9 mouse cellular contexts compared by ENCODE assay signal in genomic region chr10:49788381-49788906, GRCm38 (mm10). TPM values are rescaled to one million over a fixed set of nuclear protein-coding genes. Genes with fewer than 3 reads are reported as not detected.
DNase-seq lines count a peak whose midpoint lies in the region; ATAC-seq lines count a peak whose summit lies in the region.
"Had no signal": no experiment of that assay in that cellular context is flagged by ENCODE, and none has a peak within 500 bp of the region (broad histone marks: within the 10 kb centered on the region; RNA-seq: fewer than 3 reads in every experiment).

TSS of gene Grik2 (minus strand) at chr10:49788766.

- no peak within 1 kb of the TSS for H3K27ac ChIP-seq in intestine, embryonic 15.5 days
- H3K27ac ChIP-seq in limb, embryonic 13.5 days = no peak within 1 kb of the TSS
- H3K27ac ChIP-seq in neural tube, embryonic 13.5 days (replicated peaks) = peak within 1 kb of the TSS; percentile 95

- peak within 1 kb of the TSS; percentile 46 for H3K9ac ChIP-seq in intestine, embryonic 15.5 days
- H3K9ac ChIP-seq in limb, embryonic 13.5 days = peak within 1 kb of the TSS; percentile 64
- peak within 1 kb of the TSS; percentile 91 for H3K9ac ChIP-seq in neural tube, embryonic 13.5 days

- peak within 1 kb of the TSS; percentile 58 for H3K4me3 ChIP-seq in intestine, embryonic 15.5 days (replicated peaks)
- H3K4me3 ChIP-seq in limb, embryonic 13.5 days = peak within 1 kb of the TSS; percentile 62
- peak within 1 kb of the TSS; percentile 86 for H3K4me3 ChIP-seq in neural tube, embryonic 13.5 days

- H3K4me1 ChIP-seq in intestine, embryonic 15.5 days (replicated peaks) = 0 out of 2 replicates have a peak, but pooled peaks cover 8% of the 10 kb centered on the region
- peaks cover 23% of the 10 kb centered on the region for H3K4me1 ChIP-seq in limb, embryonic 13.5 days
- H3K4me1 ChIP-seq in neural tube, embryonic 13.5 days (replicated peaks) = peaks cover 33% of the 10 kb centered on the region

- intact Hi-C loops in heart, postnatal 25 days (cut with DNase I) = no loop called here

- H3K36me3 ChIP-seq in intestine, embryonic 15.5 days = no peaks in the 10 kb centered on the region
- no peaks in the 10 kb centered on the region for H3K36me3 ChIP-seq in limb, embryonic 13.5 days
- H3K36me3 ChIP-seq in neural tube, embryonic 13.5 days = no peaks in the 10 kb centered on the region

- peak within 1 kb of the TSS; percentile 97 for H3K4me2 ChIP-seq in intestine, embryonic 15.5 days (replicated peaks)
- peak within 1 kb of the TSS; percentile 95 for H3K4me2 ChIP-seq in limb, embryonic 13.5 days (replicated peaks)
- peak within 1 kb of the TSS; percentile 69 for H3K4me2 ChIP-seq in neural tube, embryonic 13.5 days

- peaks cover 12% of the 10 kb centered on the region; the same call in 1 of the 2 replicates for H3K27me3 ChIP-seq in intestine, embryonic 15.5 days (replicated peaks)
- peaks cover 34% of the 10 kb centered on the region for H3K27me3 ChIP-seq in limb, embryonic 13.5 days
- no peaks in the 10 kb centered on the region for H3K27me3 ChIP-seq in neural tube, embryonic 13.5 days
- H3K27me3 ChIP-seq: CH12.LX had no signal

- under 1% methylated on average over 41 of the region's 41 CpGs for WGBS in intestine, embryonic 15.5 days
- WGBS in limb, embryonic 13.5 days = under 1% methylated on average over 41 of the region's 41 CpGs
- WGBS in neural tube, embryonic 13.5 days = 0% methylated on average over 41 of the region's 41 CpGs

- no peaks in the 10 kb centered on the region for H3K9me3 ChIP-seq in intestine, embryonic 15.5 days
- no peaks in the 10 kb centered on the region for H3K9me3 ChIP-seq in limb, embryonic 13.5 days
- H3K9me3 ChIP-seq in neural tube, embryonic 13.5 days = no peaks in the 10 kb centered on the region

- peak; percentile 94 for ATAC-seq in intestine, embryonic 15.5 days
- ATAC-seq in limb, embryonic 13.5 days (ENCODE audit: low FRiP score, low read depth) = peak; percentile 66
- ATAC-seq in neural tube, embryonic 13.5 days (ENCODE audit: low read depth) = peak; percentile 85

- peak; percentile 30 to 45 for DNase-seq in heart, adult 18-20 months
- DNase-seq in heart, postnatal 25 days (ENCODE audit: low spot score) = no peak
- peak; percentile 91 to 95 for DNase-seq in cerebellum, postnatal 10 days
- DNase-seq in frontal cortex, postnatal 10 days (ENCODE audit: low spot score in 2 of 2) = peak; percentile 57 to 84
- DNase-seq in thymus, postnatal 10 days (ENCODE audit: low spot score in 2 of 2) = no peak

RNA-seq across cellular contexts. Expression of gene Grik2, which starts in this region (rescaled TPM):
- under 1 TPM; 0.37 to 0.95 TPM for total RNA-seq in heart, adult 18-20 months (2021)
- under 1 TPM; 0.44 to 0.45 TPM for total RNA-seq in heart, postnatal 25 days (2021)
- 2.5 and 3.1 TPM in 2 replicates for polyA plus RNA-seq in intestine, embryonic 15.5 days (2015; fragmentation: Nextera tagmentation; extraction: Ambion mirVana)
- polyA plus RNA-seq in limb, embryonic 13.5 days (2015; fragmentation: Nextera tagmentation; extraction: Ambion mirVana) = 2.9 and 3.1 TPM in 2 replicates
- polyA plus RNA-seq in neural tube, embryonic 13.5 days (2015; fragmentation: Nextera tagmentation; extraction: Ambion mirVana) = 26.9 and 28.6 TPM in 2 replicates
- total RNA-seq: CH12.LX had no signal

Comparison
In these comparisons a context has a peak if more than half of its experiments do, and no peak if none do; other contexts are left out.
1. Peak in DNase-seq in heart, adult 18-20 months; RNA of the gene not detected or under 1 TPM.
2. DNase-seq: peak in cerebellum, postnatal 10 days (2 of 2) and frontal cortex, postnatal 10 days (2 of 2); none in heart, postnatal 25 days (single experiment) and thymus, postnatal 10 days (0 of 2).
3. Peak in every context shown above with its lines, with median percentiles within 50 percentile points of each other: ATAC-seq, H3K4me2 ChIP-seq, H3K4me3 ChIP-seq and H3K9ac ChIP-seq.